Comparison of ENCODE assay signal across 23 mouse cellular contexts in genomic region chr7:80868686-80869085, GRCm38 (mm10).
"Had no signal": no experiment of that assay in that cellular context is flagged by ENCODE, and none has a peak within 500 bp of the region (broad histone marks: within the 10 kb centered on the region; RNA-seq: fewer than 3 reads in every experiment).

No protein-coding gene starts in this region.

- DNase-seq: forebrain, postnatal 0 days; gastrocnemius, postnatal 14 days; gastrocnemius, postnatal 36 days; heart, adult 11 months; heart, adult 2 months; heart, postnatal 14 days; heart, postnatal 36 days; kidney, adult 11 months; layer of hippocampus, adult 9-11 months; layer of hippocampus, postnatal 36 days; left cerebral cortex, postnatal 4 days had no signal

- H3K9me3 ChIP-seq: heart, embryonic 13.5 days; heart, embryonic 15.5 days; hindbrain, embryonic 13.5 days; hindbrain, embryonic 15.5 days; limb, embryonic 13.5 days; limb, embryonic 15.5 days had no signal

- ATAC-seq: forebrain, postnatal 0 days; hindbrain, postnatal 0 days; intestine, embryonic 16.5 days had no signal

- H3K4me1 ChIP-seq: limb, embryonic 15.5 days had no signal

- H3K4me3 ChIP-seq: heart, adult 2 months; heart, embryonic 13.5 days; heart, embryonic 15.5 days; hindbrain, embryonic 13.5 days; hindbrain, embryonic 15.5 days; limb, embryonic 13.5 days; limb, embryonic 15.5 days had no signal

- H3K27ac ChIP-seq: heart, adult 2 months; heart, embryonic 13.5 days; heart, embryonic 15.5 days; hindbrain, embryonic 13.5 days; hindbrain, embryonic 15.5 days; hindbrain, postnatal 0 days; kidney, postnatal 0 days; limb, embryonic 13.5 days; limb, embryonic 15.5 days; liver, embryonic 14.5 days had no signal

- H3K4me2 ChIP-seq: heart, embryonic 11.5 days; heart, embryonic 13.5 days; heart, embryonic 15.5 days; hindbrain, embryonic 13.5 days; hindbrain, embryonic 15.5 days; limb, embryonic 13.5 days; limb, embryonic 15.5 days; liver, embryonic 11.5 days had no signal

- H3K27me3 ChIP-seq: heart, embryonic 13.5 days; heart, embryonic 15.5 days; hindbrain, embryonic 15.5 days; limb, embryonic 13.5 days; limb, embryonic 15.5 days had no signal

- H3K9ac ChIP-seq: forebrain, postnatal 0 days; heart, embryonic 13.5 days; heart, embryonic 15.5 days; hindbrain, embryonic 13.5 days; hindbrain, embryonic 15.5 days; limb, embryonic 13.5 days; limb, embryonic 15.5 days; liver, embryonic 14.5 days had no signal
